Mouse (Mus musculus): ENCODE data around the gene Nagk. TPM values are rescaled to one million over a fixed set of nuclear protein-coding genes. Genes with fewer than 3 reads are reported as not detected.

Nagk gene
- total and polyA plus RNA-seq, 3 experiments = 4.8 to 11.6 (median 9.8) TPM

DNA sequence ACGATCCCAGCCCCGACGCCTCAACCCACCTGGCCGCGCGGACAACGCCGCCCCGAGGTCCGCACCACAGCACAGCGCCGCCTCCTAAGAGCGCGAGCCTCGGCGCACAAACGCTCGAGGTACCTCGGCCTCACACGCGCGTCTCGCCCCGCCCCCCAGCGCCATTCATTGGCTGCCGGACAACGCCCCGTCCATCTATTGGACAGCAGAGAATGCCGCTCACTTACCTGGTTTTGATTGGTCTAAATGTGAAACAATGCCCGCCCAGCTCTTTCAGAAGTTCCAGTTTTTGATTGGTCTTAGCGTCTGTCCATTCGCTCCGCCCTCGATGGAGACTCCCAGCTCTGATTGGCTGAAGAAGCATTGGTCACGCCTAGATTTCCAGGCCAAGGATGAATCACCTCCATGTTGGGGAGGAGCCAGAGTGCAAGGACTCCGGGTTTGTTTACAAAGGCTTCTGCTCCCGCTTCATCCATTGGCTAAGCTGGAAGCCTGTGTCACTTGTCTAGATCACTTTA is 36.9 kb downstream of the Nagk start, which contains the start of gene Paip2b:
Gene Paip2b, minus strand, starts transcription at position 136 of the 518 bp plus-strand sequence.
- Histone ChIP-seq H3K27me3 (replicated peaks) (peaks cover 7% of the 10 kb centered on the region), H3K4me3 (replicated peaks in 1 of 3; ENCODE audit: low read depth in 2 of 3, low read length in 2 of 3, poor library complexity in 1 of 3) (peak within 1 kb of the TSS; percentile 58 to 85 (median 68)), H3K9ac (ENCODE audit: insufficient read depth, low read depth) (peak within 1 kb of the TSS; percentile 79), H3K4me1 (ENCODE audit: control insufficient read depth in 1 of 2, insufficient read depth in 2 of 2) (peaks cover 5 to 22% of the 10 kb centered on the region in 2 experiments), H3K79me2 (replicated peaks; ENCODE audit: control insufficient read depth, extremely low read depth, insufficient read depth, poor library complexity, severe bottlenecking) (peaks cover 3% of the 10 kb centered on the region; the same call in 1 of the 2 replicates), H3K4me2 (ENCODE audit: insufficient read depth, low read depth, poor library complexity, severe bottlenecking) (peak within 1 kb of the TSS; percentile 92), H3K36me3 (replicated peaks in 1 of 2; ENCODE audit: control insufficient read depth in 1 of 2, insufficient read depth in 1 of 2, low read length in 1 of 2) (peaks cover 0 to 11% of the 10 kb centered on the region in 2 experiments), H3K9me3 (replicated peaks; ENCODE audit: low read length) (no peaks in the 10 kb centered on the region), H3K27ac (ENCODE audit: insufficient read depth, low read depth) (peak within 1 kb of the TSS; percentile 68)
- peak; percentile 100 for DNase-seq (ENCODE audit: extremely low read depth)
- dilution Hi-C loops (cut with MboI; ENCODE audit: extremely low pct_ligation_motif_present, extremely low pct_unique_long_range_greater_than_20kb, low sequenced_read_pairs) (no loop called here), in situ Hi-C loops (cut with MboI; ENCODE audit: low pct_ligation_motif_present, low pct_unique_long_range_greater_than_20kb, low sequenced_read_pairs) (no loop called here)
- TF ChIP-seq GABPA (IDR thresholded peaks at IDR 0.05; ENCODE audit: insufficient replicate concordance, low read depth, low read length) = no peak
- TF ChIP-seq POLR2AphosphoS2 (IDR thresholded peaks at IDR 0.05; ENCODE audit: low read depth, low read length) = peak; percentile 73; the same call in 1 of the 2 replicates
- TF ChIP-seq USF1 (IDR thresholded peaks at IDR 0.05; ENCODE audit: low read depth, low read length) = no peak
- TF ChIP-seq TCF12 (IDR thresholded peaks at IDR 0.05; ENCODE audit: low read depth, low read length) = peak; percentile 94
- TF ChIP-seq RAD21 (IDR thresholded peaks at IDR 0.05; ENCODE audit: low read depth, low read length) = no peak
- no peak for TF ChIP-seq ZNF384 (IDR thresholded peaks at IDR 0.05; ENCODE audit: low read depth, low read length)
- peak; percentile 65 for TF ChIP-seq NRF1 (IDR thresholded peaks at IDR 0.05; ENCODE audit: low read depth, low read length)
- peak; percentile 40 for TF ChIP-seq HCFC1 (IDR thresholded peaks at IDR 0.05; ENCODE audit: low read depth, low read length)
- peak; percentile 81; the same call in 1 of the 2 replicates for TF ChIP-seq TBP (conservative IDR thresholded peaks at IDR 0.05; ENCODE audit: low read depth, low read length)
- TF ChIP-seq CTCF (conservative IDR thresholded peaks at IDR 0.05 in 1 of 2, IDR thresholded peaks at IDR 0.05 in 1 of 2; ENCODE audit: low read depth in 2 of 2, low read length in 2 of 2) = peak in 1 of 2 experiments; percentile 42; a peak in 2 of 4 replicates
- no peak for TF ChIP-seq MAFK (IDR thresholded peaks at IDR 0.05; ENCODE audit: insufficient replicate concordance, low read length)
- peak; percentile 73 for TF ChIP-seq MXI1 (IDR thresholded peaks at IDR 0.05; ENCODE audit: low read depth, low read length)
- no peak for TF ChIP-seq CHD1 (IDR thresholded peaks at IDR 0.05; ENCODE audit: low read depth, low read length)
- peak; percentile 32; the same call in 1 of the 2 replicates for TF ChIP-seq IRF4 (IDR thresholded peaks at IDR 0.05; ENCODE audit: low read depth, low read length)
- TF ChIP-seq EP300 (IDR thresholded peaks at IDR 0.05; ENCODE audit: low read length) = no peak
- 0 out of 2 replicates have a peak, but pooled peaks have one; percentile 54 for TF ChIP-seq KAT2A (IDR thresholded peaks at IDR 0.05; ENCODE audit: insufficient replicate concordance, low read length)
- peak; percentile 89 for TF ChIP-seq NELFE (IDR thresholded peaks at IDR 0.05; ENCODE audit: low read depth, low read length)
- no peak for TF ChIP-seq JUN (IDR thresholded peaks at IDR 0.05; ENCODE audit: insufficient read depth, low read depth, low read length)
- 0 out of 2 replicates have a peak, but pooled peaks have one; percentile 15 for TF ChIP-seq ELF1 (IDR thresholded peaks at IDR 0.05; ENCODE audit: low read depth, low read length)
- TF ChIP-seq ETS1 (conservative IDR thresholded peaks at IDR 0.05; ENCODE audit: low read depth, low read length) = no peak
- peak; percentile 70 for TF ChIP-seq SIN3A (IDR thresholded peaks at IDR 0.05; ENCODE audit: low read length)
- no peak for TF ChIP-seq ZC3H11A (IDR thresholded peaks at IDR 0.05; ENCODE audit: low read depth, low read length)
- no peak for TF ChIP-seq BHLHE40 (IDR thresholded peaks at IDR 0.05; ENCODE audit: low read depth, low read length)
- peak; percentile 97 for TF ChIP-seq CHD2 (IDR thresholded peaks at IDR 0.05; ENCODE audit: low read length)
- peak; percentile 78 for TF ChIP-seq MAX (IDR thresholded peaks at IDR 0.05; ENCODE audit: low read length)
- peak; percentile 96 for TF ChIP-seq ZMIZ1 (IDR thresholded peaks at IDR 0.05; ENCODE audit: low read depth, low read length)
- peak; percentile 99 for TF ChIP-seq POLR2A (IDR thresholded peaks at IDR 0.05; ENCODE audit: low read depth, low read length)
- no peak for TF ChIP-seq PAX5 (IDR thresholded peaks at IDR 0.05; ENCODE audit: low read length)

Measured in CH12.LX (cell line).